Mouse (Mus musculus) stomach, embryonic 15.5 days (tissue): ENCODE data around the gene Col18a1. TPM values are rescaled to one million over a fixed set of nuclear protein-coding genes. Genes with fewer than 3 reads are reported as not detected.
A peak's percentile ranks its signal among the peaks of the same experiment; 100 is the strongest.
"Not testable (repeated sequence)": the region's sequence is repeated elsewhere in the genome, so short reads cannot be mapped to it uniquely, and the experiment has no call there.

Experiments
- ATAC-seq: fragments of 200-750 bp; cut with Nextera tagmentation; 2 replicates; pipeline ENCODE4 v1.8.0; 2017; ENCODE audit warnings: low read depth, moderate number of reproducible peaks, moderate TSS enrichment; ENCODE audit not compliant: insufficient read depth, low FRiP score
- H3K27ac ChIP-seq: fragments of 300-500 bp; sonication (generic); 2 replicates; pipeline ENCODE4 v1.5.1; 2015; ENCODE audit warnings: mild to moderate bottlenecking, inconsistent platforms
- H3K27me3 ChIP-seq: fragments of 300-500 bp; sonication (generic); replicated peaks from 2 replicates; pipeline ENCODE4 v1.6.1; 2015; ENCODE audit warnings: inconsistent platforms
- H3K36me3 ChIP-seq: fragments of 300-500 bp; sonication (generic); 2 replicates; pipeline ENCODE4 v1.6.1; 2015; ENCODE audit warnings: inconsistent platforms
- H3K4me1 ChIP-seq: fragments of 300-500 bp; sonication (generic); 2 replicates; pipeline ENCODE4 v1.6.1; 2015; ENCODE audit warnings: inconsistent platforms
- H3K4me2 ChIP-seq: fragments of 300-500 bp; sonication (generic); 2 replicates; pipeline ENCODE4 v1.6.1; 2015; ENCODE audit warnings: mild to moderate bottlenecking, inconsistent platforms
- H3K4me3 ChIP-seq: fragments of 300-500 bp; sonication (generic); replicated peaks from 2 replicates; pipeline ENCODE4 v1.5.1; 2015; ENCODE audit warnings: inconsistent platforms
- H3K9ac ChIP-seq: fragments of 300-500 bp; sonication (generic); 2 replicates; pipeline ENCODE4 v1.6.1; 2015; ENCODE audit warnings: inconsistent platforms
- H3K9me3 ChIP-seq: fragments of 300-500 bp; sonication (generic); 2 replicates; pipeline ENCODE4 v1.6.1; 2016; ENCODE audit warnings: inconsistent platforms
- WGBS: fragments of 180-500 bp; shearing (Covaris S2); methylation state at CpG from one replicate; pipeline ENCODE4 v1.1.7; 2015; 5-methylcytosine and 5-hydroxymethylcytosine counted together
- polyA plus RNA-seq: library from polyadenylated mRNA; unstranded; fragments of >200 nt; fragmentation: Nextera tagmentation; extraction: Ambion mirVana; gene quantifications from 2 replicates; pipeline ENCODE4 v1.2.1, GENCODE M21; 2015

Col18a1 gene
- polyA plus RNA-seq, 1 experiment from 2014 or later, result 70.3 TPM

DNA sequence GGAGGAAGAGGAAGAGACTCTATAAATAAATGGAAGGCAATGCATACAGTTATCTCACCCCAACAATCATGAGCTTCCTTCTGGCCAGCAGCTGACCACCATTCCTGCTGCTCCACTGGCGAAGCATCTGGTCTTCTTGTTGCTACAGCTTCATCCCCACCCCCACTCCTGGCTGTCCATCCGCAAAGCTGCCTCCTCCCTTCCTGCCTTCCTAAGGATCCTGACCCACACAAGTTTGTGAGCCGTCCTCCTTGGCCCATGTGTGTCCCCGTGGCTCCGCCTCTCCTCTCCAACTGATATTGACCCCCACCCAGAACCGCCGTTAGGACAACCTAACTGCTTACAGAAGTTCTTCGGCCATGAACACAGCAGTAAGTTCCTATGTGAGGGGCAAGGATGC is 16.3 kb downstream of the Col18a1 start:
- H3K27me3 ChIP-seq, result no peaks in the 10 kb centered on the region
- no peak overlapping the region for H3K4me2 ChIP-seq
- H3K4me1 ChIP-seq, result peaks cover 30% of the 10 kb centered on the region
- no peak for ATAC-seq
- H3K9ac ChIP-seq, result no peak overlapping the region
- H3K27ac ChIP-seq, result peak overlapping the region; percentile 48; the same call in 1 of the 2 replicates
- 38% methylated on average over 8 of the region's 8 CpGs for WGBS
- H3K4me3 ChIP-seq, result no peak overlapping the region
- no peaks in the 10 kb centered on the region for H3K9me3 ChIP-seq
- no peaks in the 10 kb centered on the region for H3K36me3 ChIP-seq

DNA sequence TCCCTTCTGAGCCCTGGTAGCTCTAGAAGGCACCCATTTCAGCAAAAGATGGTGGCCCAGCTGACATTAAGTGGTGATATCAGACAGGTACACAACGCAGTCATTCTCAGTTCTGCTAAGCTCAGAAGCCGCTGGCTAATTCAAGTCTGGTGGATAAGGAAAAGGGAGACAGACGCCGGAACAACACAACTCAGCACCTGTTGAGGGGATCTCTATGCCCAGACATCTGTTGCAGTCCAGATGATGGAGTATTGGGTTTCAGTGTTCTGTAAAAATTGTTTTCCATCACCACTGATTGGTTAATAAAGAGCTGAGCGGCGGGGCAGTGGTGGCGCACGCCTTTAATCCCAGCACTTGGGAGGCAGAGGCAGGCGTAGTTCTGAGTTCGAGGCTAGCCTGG is 18.8 kb downstream of the Col18a1 start:
- no peak overlapping the region for H3K27ac ChIP-seq
- no peak overlapping the region for H3K4me3 ChIP-seq
- no peaks in the 10 kb centered on the region for H3K9me3 ChIP-seq
- H3K4me2 ChIP-seq, result no peak overlapping the region
- H3K9ac ChIP-seq, result no peak overlapping the region
- no peaks in the 10 kb centered on the region for H3K36me3 ChIP-seq
- ATAC-seq, result no peak
- H3K4me1 ChIP-seq, result peaks cover 31% of the 10 kb centered on the region
- WGBS, result 85% methylated on average over 10 of the region's 10 CpGs
- H3K27me3 ChIP-seq, result no peaks in the 10 kb centered on the region

DNA sequence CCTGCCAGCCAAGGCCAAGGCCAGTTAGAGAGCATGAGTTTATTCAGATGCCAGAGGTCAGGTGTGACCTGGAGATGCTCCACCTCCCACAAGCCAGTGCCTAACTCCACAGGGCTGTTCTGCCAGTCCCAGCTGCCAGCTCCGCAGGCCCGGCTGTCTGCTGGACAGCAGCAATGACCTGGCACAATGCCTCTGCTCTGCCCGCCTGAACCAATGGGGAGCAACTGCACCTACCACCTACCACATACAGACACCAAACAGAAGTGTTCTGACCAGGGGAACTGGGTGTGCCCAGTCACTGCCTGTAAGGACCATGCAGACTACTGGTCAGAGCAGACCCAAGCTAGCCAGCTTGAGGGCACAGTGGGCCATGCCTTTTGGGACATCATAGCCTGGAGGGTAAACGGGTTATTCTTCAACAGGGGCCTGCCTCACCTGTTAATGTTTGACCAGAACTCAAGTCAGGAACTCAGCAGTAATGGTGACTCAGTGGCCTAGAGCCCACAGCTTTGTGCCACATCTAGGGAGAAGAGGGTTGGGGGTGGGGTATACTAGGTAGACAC is 19.4 kb downstream of the Col18a1 start:
- H3K9me3 ChIP-seq, result no peaks in the 10 kb centered on the region
- no peaks in the 10 kb centered on the region for H3K36me3 ChIP-seq
- no peak overlapping the region for H3K4me2 ChIP-seq
- H3K27ac ChIP-seq, result no peak overlapping the region; the same call in 1 of the 2 replicates
- ATAC-seq, result 0 out of 2 replicates have a peak, but pooled peaks have one; percentile 13
- peaks cover 26% of the 10 kb centered on the region for H3K4me1 ChIP-seq
- no peak overlapping the region for H3K9ac ChIP-seq
- WGBS, result 77% methylated on average over 4 of the region's 4 CpGs
- no peaks in the 10 kb centered on the region for H3K27me3 ChIP-seq
- H3K4me3 ChIP-seq, result no peak overlapping the region

- WGBS, result 81% methylated on average over 1 of the region's 1 CpGs
- no peaks in the 10 kb centered on the region for H3K36me3 ChIP-seq
- no peak for ATAC-seq
- H3K4me3 ChIP-seq, result no peak overlapping the region
- no peak overlapping the region for H3K27ac ChIP-seq
- H3K4me2 ChIP-seq, result no peak overlapping the region
- no peaks in the 10 kb centered on the region for H3K9me3 ChIP-seq
- no peaks in the 10 kb centered on the region for H3K27me3 ChIP-seq
- no peak overlapping the region for H3K9ac ChIP-seq
- H3K4me1 ChIP-seq, result peaks cover 15% of the 10 kb centered on the region
These were observed 20.4 kb downstream of the Col18a1 start for GRCm38 (mm10) chr10:77145946-77146345.

DNA sequence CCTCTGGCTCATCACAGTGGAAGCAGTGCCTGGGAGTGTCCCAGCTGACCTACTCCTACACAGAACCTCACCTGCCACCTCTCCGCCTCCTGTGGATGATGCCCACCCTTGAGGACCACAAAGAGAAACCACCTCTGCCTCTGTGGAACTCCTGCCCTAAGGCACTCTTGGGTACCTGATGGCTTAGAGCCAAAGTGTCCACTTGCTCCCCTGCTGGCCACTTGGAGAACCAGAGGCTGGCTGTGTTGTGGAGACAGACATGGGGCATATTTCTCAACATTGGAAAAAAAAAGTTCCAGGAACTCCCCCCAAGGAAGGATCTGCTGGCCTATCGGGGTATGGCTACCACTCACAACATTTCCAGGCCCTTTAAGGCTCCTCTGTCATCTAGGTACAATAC is 22.0 kb downstream of the Col18a1 start:
- Histone ChIP-seq H3K9ac (no peak overlapping the region), H3K4me1 (peaks cover 5% of the 10 kb centered on the region; the same call in 1 of the 2 replicates)
- WGBS, result 87% methylated on average over 2 of the region's 2 CpGs

GRCm38 (mm10) chr10:77142328-77142727 is 24.0 kb downstream of the Col18a1 start:
- Histone ChIP-seq H3K4me1 (peaks cover 5% of the 10 kb centered on the region; the same call in 1 of the 2 replicates), H3K27ac (no peak overlapping the region), H3K9ac (no peak overlapping the region), H3K4me3 (no peak overlapping the region), H3K4me2 (no peak overlapping the region), H3K36me3 (no peaks in the 10 kb centered on the region), H3K27me3 (no peaks in the 10 kb centered on the region), H3K9me3 (no peaks in the 10 kb centered on the region)
- ATAC-seq, result peak; percentile 77
- 69% methylated on average over 2 of the region's 2 CpGs for WGBS

More for the DNA sequence above, 22.0 kb downstream of the Col18a1 start:
- no peak overlapping the region for H3K4me3 ChIP-seq
- no peaks in the 10 kb centered on the region for H3K9me3 ChIP-seq
- no peaks in the 10 kb centered on the region for H3K27me3 ChIP-seq
- no peak overlapping the region for H3K27ac ChIP-seq
- ATAC-seq, result no peak
- H3K36me3 ChIP-seq, result no peaks in the 10 kb centered on the region
- no peak overlapping the region for H3K4me2 ChIP-seq

DNA sequence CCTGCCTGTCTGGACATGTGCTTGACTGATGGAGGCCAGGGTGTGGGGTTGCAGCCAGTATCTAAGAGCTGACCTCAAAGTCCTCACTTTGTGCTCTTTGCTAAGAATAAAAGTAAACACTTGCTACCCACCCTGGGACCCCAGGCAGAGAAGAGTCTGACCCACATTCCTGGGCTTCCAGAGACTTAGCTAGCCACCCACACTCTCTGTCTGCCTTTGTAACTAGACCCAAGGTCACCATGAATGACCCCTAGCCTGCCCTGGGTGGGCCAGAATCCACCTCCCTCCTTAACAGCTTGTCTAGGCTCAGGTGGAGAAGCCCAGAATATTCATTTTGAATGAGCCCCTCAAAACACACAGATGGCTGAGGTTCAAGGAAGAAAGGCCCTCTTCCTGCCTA is 28.0 kb downstream of the Col18a1 start:
- H3K27me3 ChIP-seq, result no peaks in the 10 kb centered on the region
- no peaks in the 10 kb centered on the region for H3K9me3 ChIP-seq
- H3K36me3 ChIP-seq, result no peaks in the 10 kb centered on the region
- no peak overlapping the region for H3K4me3 ChIP-seq
- no peak overlapping the region for H3K27ac ChIP-seq
- H3K9ac ChIP-seq, result no peak overlapping the region
- peaks cover 7% of the 10 kb centered on the region; the same call in 1 of the 2 replicates for H3K4me1 ChIP-seq
- no peak overlapping the region for H3K4me2 ChIP-seq
- no peak for ATAC-seq

DNA sequence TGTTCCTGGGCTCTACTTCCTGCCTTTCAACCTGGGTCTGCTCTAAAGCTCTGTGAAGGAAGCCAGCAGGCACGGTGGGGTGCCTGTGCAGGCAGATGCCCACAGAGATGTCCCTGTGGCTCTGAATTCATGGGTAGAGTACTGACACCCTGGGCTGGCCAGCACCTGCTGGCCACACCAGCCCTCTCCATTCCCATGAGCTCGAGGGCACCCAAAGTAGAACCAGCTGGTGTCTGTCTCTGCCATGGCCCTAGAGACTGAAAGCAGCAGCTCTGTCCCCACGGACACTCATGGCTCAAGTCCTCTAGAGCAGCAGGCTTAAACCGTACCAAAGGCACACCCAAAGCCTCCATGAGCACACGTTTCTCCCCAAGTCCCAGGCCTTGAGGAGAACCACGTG is 30.1 kb downstream of the Col18a1 start:
- WGBS, result 82% methylated on average over 6 of the region's 6 CpGs
- H3K27ac ChIP-seq, result no peak overlapping the region
- H3K4me3 ChIP-seq, result no peak overlapping the region
- no peak overlapping the region for H3K4me2 ChIP-seq
- no peaks in the 10 kb centered on the region for H3K27me3 ChIP-seq
- no peaks in the 10 kb centered on the region for H3K9me3 ChIP-seq
- no peaks in the 10 kb centered on the region for H3K36me3 ChIP-seq
- H3K4me1 ChIP-seq, result peaks cover 17% of the 10 kb centered on the region; the same call in 1 of the 2 replicates
- ATAC-seq, result no peak
- no peak overlapping the region for H3K9ac ChIP-seq

- no peak for ATAC-seq
These were observed 31.0 kb downstream of the Col18a1 start for GRCm38 (mm10) chr10:77135274-77135829.

GRCm38 (mm10) chr10:77134807-77135152 is 31.6 kb downstream of the Col18a1 start:
- H3K9ac ChIP-seq, H3K4me2 ChIP-seq, H3K27me3 ChIP-seq, ATAC-seq, H3K36me3 ChIP-seq, H3K27ac ChIP-seq, H3K4me3 ChIP-seq, H3K9me3 ChIP-seq: not testable (repeated sequence)
- WGBS, result 58% methylated on average over 6 of the region's 6 CpGs
- peaks cover 31% of the 10 kb centered on the region for H3K4me1 ChIP-seq

More at GRCm38 (mm10) chr10:77135274-77135829, 31.0 kb downstream of the Col18a1 start:
- no peak overlapping the region for H3K4me2 ChIP-seq
- H3K27me3 ChIP-seq, result no peaks in the 10 kb centered on the region
- H3K36me3 ChIP-seq, result no peaks in the 10 kb centered on the region
- no peak overlapping the region for H3K4me3 ChIP-seq
- peaks cover 25% of the 10 kb centered on the region for H3K4me1 ChIP-seq
- H3K27ac ChIP-seq, result no peak overlapping the region
- no peak overlapping the region for H3K9ac ChIP-seq
- no peaks in the 10 kb centered on the region for H3K9me3 ChIP-seq
- WGBS, result 94% methylated on average over 5 of the region's 5 CpGs

- Histone ChIP-seq H3K4me3 (no peak overlapping the region), H3K9ac (no peak overlapping the region), H3K36me3 (no peaks in the 10 kb centered on the region), H3K27me3 (no peaks in the 10 kb centered on the region), H3K4me2 (no peak overlapping the region), H3K27ac (no peak overlapping the region), H3K9me3 (no peaks in the 10 kb centered on the region), H3K4me1 (peaks cover 33% of the 10 kb centered on the region)
- 50% methylated on average over 13 of the region's 13 CpGs for WGBS
- ATAC-seq, result no peak; the same call in 1 of the 2 replicates
These were observed 32.2 kb downstream of the Col18a1 start for GRCm38 (mm10) chr10:77133951-77134806.

- Histone ChIP-seq H3K9me3 (no peaks in the 10 kb centered on the region), H3K4me2 (no peak overlapping the region), H3K4me1 (peaks cover 33% of the 10 kb centered on the region), H3K27me3 (no peaks in the 10 kb centered on the region), H3K9ac (no peak overlapping the region), H3K27ac (peak overlapping the region; percentile 51; the same call in 1 of the 2 replicates), H3K36me3 (no peaks in the 10 kb centered on the region), H3K4me3 (no peak overlapping the region)
- WGBS, result 57% methylated on average over 11 of the region's 11 CpGs
- no peak for ATAC-seq
These were observed 34.2 kb downstream of the Col18a1 start for GRCm38 (mm10) chr10:77132118-77132517.
